Mouse (Mus musculus) gastrocnemius, postnatal 4 days (tissue): Measurements from ENCODE around the gene Pnpla5. TPM values are rescaled to one million over a fixed set of nuclear protein-coding genes. Genes with fewer than 3 reads are reported as not detected.

ENCODE experiments used
- DNase-seq, 2 experiments: peaks; one replicate each; pipeline ENCODE4 v3.0.0; 2021 to 2022; ENCODE audit warnings: low spot score in 2 of 2, mixed read lengths in 2 of 2
- microRNA-seq: library from miRNA; unstranded; fragments of <30 nt; microRNA quantifications from one replicate; pipeline ENCODE4 v1.2.0, GENCODE M21; 2021
- total RNA-seq, 2 experiments: library from RNA; stranded (reverse); gene quantifications; 2 replicates each; pipeline ENCODE4 v1.2.3; 2021

Gene Pnpla5
- total RNA-seq, 2 experiments from 2014 or later, result not detected

DNA sequence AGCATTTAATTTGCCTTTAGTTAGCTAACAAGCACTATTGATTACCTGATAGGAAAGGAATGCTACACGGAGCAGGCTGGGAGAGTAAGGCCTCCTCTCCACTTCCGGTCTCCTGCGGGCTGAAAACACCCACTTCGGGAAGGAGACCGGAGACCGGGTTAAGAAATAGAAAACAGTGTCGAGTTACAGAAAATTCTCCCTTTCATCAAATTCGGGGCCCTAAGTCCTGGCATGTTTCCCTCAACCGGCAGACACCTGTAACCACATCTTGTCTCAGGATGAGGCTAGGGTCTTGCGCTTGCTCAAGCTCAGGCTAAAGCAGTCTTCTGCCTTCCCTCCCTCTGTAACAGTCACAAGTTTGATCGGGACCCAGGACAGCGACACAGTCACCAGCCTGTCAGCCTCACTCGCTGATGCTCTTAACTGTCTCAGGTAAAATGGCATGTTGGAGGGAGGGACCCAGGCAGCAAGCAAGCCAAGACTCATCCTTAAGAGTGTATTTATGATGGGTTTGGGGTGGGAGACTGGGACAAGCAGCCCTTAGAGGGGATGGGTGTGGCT, 52.8 kb downstream of the Pnpla5 start:
- DNase-seq, result no peak

DNA sequence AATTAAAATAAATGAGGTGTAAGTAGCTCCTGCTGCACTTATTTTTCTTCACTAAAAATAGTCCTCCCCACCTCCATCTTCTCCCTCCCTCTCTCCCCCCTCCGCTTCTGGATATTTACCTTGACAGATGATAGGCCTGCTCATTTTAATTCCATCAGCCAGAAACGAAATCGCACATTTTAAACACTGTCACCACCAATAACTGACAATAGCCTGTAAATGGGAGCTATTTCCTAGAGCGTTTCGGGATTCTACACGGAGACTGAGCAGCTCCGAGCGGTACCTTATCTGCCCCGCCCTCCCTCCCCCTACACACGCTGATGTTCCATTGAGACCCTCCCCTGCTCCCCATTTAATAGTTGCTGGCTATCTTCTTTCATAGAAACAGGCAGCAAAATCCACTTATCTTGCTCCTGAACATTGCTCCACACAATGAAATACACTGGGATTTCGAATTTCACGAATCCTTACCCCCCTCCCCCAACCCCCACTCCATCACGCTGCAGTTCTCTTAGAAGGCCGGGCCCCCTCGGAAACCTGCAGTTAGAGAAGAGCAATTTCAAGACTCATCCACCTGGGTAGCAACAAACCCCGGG, 53.4 kb downstream of the Pnpla5 start:
- no peak for DNase-seq

GRCm38 (mm10) chr15:84065701-84066100, 57.3 kb downstream of the Pnpla5 start:
- DNase-seq, result no peak

DNA sequence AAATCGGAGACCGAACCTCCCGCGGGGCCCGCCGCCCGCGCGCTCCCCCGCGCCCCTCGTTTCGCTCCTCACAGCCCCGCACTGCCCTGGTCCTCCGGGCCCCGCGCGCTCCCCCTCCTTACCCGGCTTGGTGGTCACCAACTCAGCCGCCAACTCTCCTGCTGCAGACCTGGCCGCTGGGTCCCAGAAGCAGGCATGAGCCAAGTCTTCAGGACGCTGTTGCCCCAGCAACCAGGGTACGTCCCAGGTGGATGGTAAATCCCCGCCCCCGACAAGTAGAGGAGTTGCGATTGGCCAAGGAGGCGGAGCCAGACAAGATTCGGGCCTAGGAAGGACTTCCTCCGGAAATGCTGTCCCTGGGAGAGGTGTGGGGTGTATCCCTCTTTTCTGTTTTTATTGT, 57.8 kb downstream of the Pnpla5 start, which contains the start of gene Efcab6:
Gene Efcab6, minus strand, starts transcription at position 240 of the 400 bp plus-strand sequence.
- DNase-seq, result no peak

Small RNA genes within 50 kb of the gene (microRNA-seq; reads per million reads assigned to microRNA genes)
- not detected for gene Mir6392

Other genes with a start within 250 kb of the Pnpla5 start
- gene Efcab6, start 57.8 kb downstream of the Pnpla5 start, total RNA-seq, result 1 to 10 TPM; 5.0 to 8.1 TPM
- gene Sult4a1, start 17.4 kb downstream of the Pnpla5 start, total RNA-seq, result not detected
- gene Pnpla3, start 44.7 kb upstream of the Pnpla5 start, total RNA-seq, result 1 to 10 TPM; 4.5 to 6.0 TPM
- gene Samm50, start 69.1 kb upstream of the Pnpla5 start, total RNA-seq, result 100 to 1,000 TPM; 160 to 165 TPM
- gene Parvb, start 108.9 kb upstream of the Pnpla5 start, total RNA-seq, result 100 to 1,000 TPM; 130 to 134 TPM
- 1 to 10 TPM; 2.8 to 3.8 TPM for gene Parvg, start 200.9 kb upstream of the Pnpla5 start, total RNA-seq